Mouse (Mus musculus): ENCODE measurements at regions not wholly inside any gene's neighbourhood (a gene's known extent, or its start where the extent isn't known, plus 50 kb on each side); places are given as distances from the start of the nearest gene placed in this dataset.

DNA sequence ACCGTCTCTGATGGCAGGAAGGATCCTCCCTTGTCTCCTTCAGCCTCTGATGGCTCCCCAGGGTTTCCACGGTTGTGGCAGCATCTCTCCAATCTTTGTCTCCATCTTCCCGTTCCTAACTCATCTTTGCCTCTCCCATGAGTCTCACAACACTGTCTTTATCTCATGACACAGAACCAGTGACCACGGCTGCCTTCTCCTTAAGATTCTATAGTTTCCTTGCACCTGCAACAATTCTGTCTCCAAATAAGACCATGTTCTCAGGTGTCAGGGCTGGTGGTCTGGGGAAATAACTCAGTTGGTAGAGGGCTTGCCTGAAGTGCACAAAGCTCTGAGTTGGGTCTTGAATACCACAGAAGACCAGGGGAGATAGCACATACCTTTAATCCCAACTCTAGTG, 203.8 kb downstream of the Cd83 start:
- Histone ChIP-seq H3K4me3 (ENCODE audit: low read depth, low read length) (no peak overlapping the region), H3K4me1 (ENCODE audit: control insufficient read depth, insufficient read depth) (peaks cover 17% of the 10 kb centered on the region), H3K9ac (replicated peaks; ENCODE audit: low read depth, low read length) (no peak overlapping the region), H3K4me2 (ENCODE audit: low read depth, low read length) (no peak overlapping the region), H3K27me3 (ENCODE audit: control insufficient read depth, insufficient read depth, low read length) (no peaks in the 10 kb centered on the region), H3K9me3 (replicated peaks; ENCODE audit: control insufficient read depth, low read length) (no peaks in the 10 kb centered on the region), H3K27ac (ENCODE audit: low read depth) (no peak overlapping the region), H3K36me3 (replicated peaks; ENCODE audit: control insufficient read depth, insufficient read depth, low read length) (no peaks in the 10 kb centered on the region)
- ATAC-seq (ENCODE audit: insufficient read depth, low read depth) (no peak), DNase-seq (ENCODE audit: low spot score) (no peak)
- WGBS, result 80% methylated on average over 4 of the region's 4 CpGs
- TF ChIP-seq EP300 (IDR thresholded peaks at IDR 0.05; ENCODE audit: low read depth) (no peak), CTCF (IDR thresholded peaks at IDR 0.05; ENCODE audit: low read depth) (no peak)

DNA sequence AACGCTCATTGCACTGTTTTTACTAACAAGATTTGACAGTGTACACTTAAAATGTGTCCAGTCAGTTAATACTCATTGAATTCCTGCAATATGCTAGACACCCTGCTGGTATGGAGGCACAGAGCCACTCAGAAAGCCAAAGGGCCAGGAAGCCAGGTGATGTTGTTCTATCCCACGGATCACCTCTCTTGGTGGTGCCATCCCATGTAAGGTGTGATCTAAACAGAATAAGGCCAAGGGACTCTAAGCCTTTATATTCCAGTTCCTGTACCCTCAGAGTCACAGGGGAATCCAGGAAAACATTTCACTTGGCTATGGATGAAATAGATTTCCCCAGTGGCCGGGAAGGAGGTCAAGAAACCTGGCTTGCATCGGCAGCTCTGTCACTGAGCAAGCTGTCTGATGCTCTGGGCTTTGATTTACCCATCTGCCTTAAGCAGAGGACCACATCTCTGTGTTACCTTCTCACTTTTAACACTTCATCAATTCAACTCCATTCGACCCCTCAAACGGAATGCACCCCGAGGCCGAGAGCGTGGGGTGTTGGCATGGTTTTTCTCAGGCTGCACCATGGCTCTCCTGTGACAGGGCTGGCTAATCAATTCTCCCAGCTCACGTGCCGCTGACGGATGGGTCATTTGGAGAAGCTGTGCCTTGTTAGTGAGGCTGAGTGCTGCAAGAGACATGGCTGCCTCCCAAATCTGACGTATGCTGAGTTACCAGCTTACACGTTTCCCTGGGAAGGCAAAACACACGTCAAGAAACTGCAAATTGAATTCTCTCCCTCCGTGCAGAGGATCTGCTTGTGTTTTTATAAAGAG, 205.9 kb downstream of the Cd83 start:
- Histone ChIP-seq H3K4me2 (ENCODE audit: low read depth, low read length) (peak overlapping the region; percentile 24; the same call in 1 of the 2 replicates), H3K9ac (replicated peaks; ENCODE audit: low read depth, low read length) (no peak overlapping the region), H3K4me1 (ENCODE audit: control insufficient read depth, insufficient read depth) (peaks cover 20% of the 10 kb centered on the region), H3K36me3 (replicated peaks; ENCODE audit: control insufficient read depth, insufficient read depth, low read length) (no peaks in the 10 kb centered on the region), H3K27me3 (ENCODE audit: control insufficient read depth, insufficient read depth, low read length) (no peaks in the 10 kb centered on the region), H3K9me3 (replicated peaks; ENCODE audit: control insufficient read depth, low read length) (no peaks in the 10 kb centered on the region), H3K27ac (ENCODE audit: low read depth) (no peak overlapping the region), H3K4me3 (ENCODE audit: low read depth, low read length) (no peak overlapping the region)
- ATAC-seq (ENCODE audit: insufficient read depth, low read depth), result peak; percentile 57; the same call in 1 of the 2 replicates
- DNase-seq (ENCODE audit: low spot score), result peak; percentile 55
- TF ChIP-seq CTCF (IDR thresholded peaks at IDR 0.05; ENCODE audit: low read depth) (no peak), EP300 (IDR thresholded peaks at IDR 0.05; ENCODE audit: low read depth) (no peak)
- WGBS, result 26% methylated on average over 16 of the region's 16 CpGs

GRCm38 (mm10) chr13:43991774-43992173, 207.2 kb downstream of the Cd83 start:
- Histone ChIP-seq H3K9ac (replicated peaks; ENCODE audit: low read depth, low read length) (no peak overlapping the region), H3K27ac (ENCODE audit: low read depth) (no peak overlapping the region), H3K4me2 (ENCODE audit: low read depth, low read length) (no peak overlapping the region), H3K9me3 (replicated peaks; ENCODE audit: control insufficient read depth, low read length) (no peaks in the 10 kb centered on the region), H3K36me3 (replicated peaks; ENCODE audit: control insufficient read depth, insufficient read depth, low read length) (no peaks in the 10 kb centered on the region), H3K4me1 (ENCODE audit: control insufficient read depth, insufficient read depth) (peaks cover 20% of the 10 kb centered on the region), H3K27me3 (ENCODE audit: control insufficient read depth, insufficient read depth, low read length) (no peaks in the 10 kb centered on the region), H3K4me3 (ENCODE audit: low read depth, low read length) (no peak overlapping the region)
- peak; percentile 48 for DNase-seq (ENCODE audit: low spot score)
- 17% methylated on average over 5 of the region's 5 CpGs for WGBS
- ATAC-seq (ENCODE audit: insufficient read depth, low read depth), result no peak
- TF ChIP-seq CTCF (IDR thresholded peaks at IDR 0.05; ENCODE audit: low read depth) (no peak), EP300 (IDR thresholded peaks at IDR 0.05; ENCODE audit: low read depth) (no peak)

GRCm38 (mm10) chr13:43992968-43993367, 208.4 kb downstream of the Cd83 start:
- ATAC-seq (ENCODE audit: insufficient read depth, low read depth) (no peak), DNase-seq (ENCODE audit: low spot score) (no peak)
- H3K9me3 ChIP-seq (replicated peaks; ENCODE audit: control insufficient read depth, low read length), result no peaks in the 10 kb centered on the region
- H3K9ac ChIP-seq (replicated peaks; ENCODE audit: low read depth, low read length), result no peak overlapping the region
- H3K27me3 ChIP-seq (ENCODE audit: control insufficient read depth, insufficient read depth, low read length), result no peaks in the 10 kb centered on the region
- no peak overlapping the region for H3K4me3 ChIP-seq (ENCODE audit: low read depth, low read length)
- TF ChIP-seq CTCF (IDR thresholded peaks at IDR 0.05; ENCODE audit: low read depth) (no peak), EP300 (IDR thresholded peaks at IDR 0.05; ENCODE audit: low read depth) (no peak)
- H3K4me2 ChIP-seq (ENCODE audit: low read depth, low read length), result no peak overlapping the region
- peaks cover 20% of the 10 kb centered on the region for H3K4me1 ChIP-seq (ENCODE audit: control insufficient read depth, insufficient read depth)
- no peaks in the 10 kb centered on the region for H3K36me3 ChIP-seq (replicated peaks; ENCODE audit: control insufficient read depth, insufficient read depth, low read length)
- H3K27ac ChIP-seq (ENCODE audit: low read depth), result no peak overlapping the region

- no peaks in the 10 kb centered on the region for H3K9me3 ChIP-seq (replicated peaks; ENCODE audit: control insufficient read depth, low read length)
- ATAC-seq (ENCODE audit: insufficient read depth, low read depth) (no peak), DNase-seq (ENCODE audit: low spot score) (no peak)
- no peak for TF ChIP-seq EP300 (IDR thresholded peaks at IDR 0.05; ENCODE audit: low read depth)
- no peak for TF ChIP-seq CTCF (IDR thresholded peaks at IDR 0.05; ENCODE audit: low read depth)
- no peak overlapping the region for H3K4me3 ChIP-seq (ENCODE audit: low read depth, low read length)
- H3K27me3 ChIP-seq (ENCODE audit: control insufficient read depth, insufficient read depth, low read length), result no peaks in the 10 kb centered on the region
- WGBS, result 91% methylated on average over 4 of the region's 4 CpGs
- no peaks in the 10 kb centered on the region for H3K36me3 ChIP-seq (replicated peaks; ENCODE audit: control insufficient read depth, insufficient read depth, low read length)
- H3K4me2 ChIP-seq (ENCODE audit: low read depth, low read length), result no peak overlapping the region
- H3K4me1 ChIP-seq (ENCODE audit: control insufficient read depth, insufficient read depth), result peaks cover 20% of the 10 kb centered on the region
- no peak overlapping the region for H3K27ac ChIP-seq (ENCODE audit: low read depth)
- no peak overlapping the region for H3K9ac ChIP-seq (replicated peaks; ENCODE audit: low read depth, low read length)
These were observed 209.8 kb downstream of the Cd83 start for GRCm38 (mm10) chr13:43994361-43994760.

DNA sequence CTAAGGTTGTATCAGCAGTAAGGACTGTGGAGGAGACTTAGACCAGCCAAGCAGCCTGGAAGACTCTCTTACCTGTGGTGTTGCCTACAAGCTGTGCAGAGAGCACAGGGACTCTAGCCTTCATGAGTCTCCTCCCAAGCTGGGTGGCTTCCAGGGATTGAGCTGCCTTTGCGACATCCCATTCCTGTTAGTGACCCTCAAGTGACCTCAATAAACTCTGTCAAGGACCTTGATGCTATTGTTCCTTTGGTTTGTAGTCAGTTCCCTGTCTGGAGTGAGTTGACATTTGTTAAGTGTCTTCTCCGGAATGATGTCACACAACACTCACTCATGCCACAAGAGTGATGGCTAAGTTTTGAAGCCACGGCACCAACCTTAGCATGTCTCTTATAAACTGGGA, 211.0 kb downstream of the Cd83 start:
- TF ChIP-seq EP300 (IDR thresholded peaks at IDR 0.05; ENCODE audit: low read depth) (no peak), CTCF (IDR thresholded peaks at IDR 0.05; ENCODE audit: low read depth) (no peak)
- whole genome bisulfite sequencing, result 35% methylated on average over 3 of the region's 3 CpGs
- Histone ChIP-seq H3K4me3 (ENCODE audit: low read depth, low read length) (no peak overlapping the region), H3K36me3 (replicated peaks; ENCODE audit: control insufficient read depth, insufficient read depth, low read length) (no peaks in the 10 kb centered on the region), H3K27ac (ENCODE audit: low read depth) (no peak overlapping the region), H3K4me2 (ENCODE audit: low read depth, low read length) (no peak overlapping the region), H3K4me1 (ENCODE audit: control insufficient read depth, insufficient read depth) (peaks cover 17% of the 10 kb centered on the region), H3K27me3 (ENCODE audit: control insufficient read depth, insufficient read depth, low read length) (no peaks in the 10 kb centered on the region), H3K9ac (replicated peaks; ENCODE audit: low read depth, low read length) (no peak overlapping the region), H3K9me3 (replicated peaks; ENCODE audit: control insufficient read depth, low read length) (no peaks in the 10 kb centered on the region)
- DNase-seq (ENCODE audit: low spot score) (no peak), ATAC-seq (ENCODE audit: insufficient read depth, low read depth) (peak; percentile 51; the same call in 1 of the 2 replicates)

Data from heart, postnatal 0 days (tissue).